Mouse (Mus musculus) gonadal fat pad, adult 2 months (tissue): ENCODE data around the gene Gm20388. TPM values are rescaled to one million over a fixed set of nuclear protein-coding genes. Genes with fewer than 3 reads are reported as not detected.
A peak's percentile ranks its signal among the peaks of the same experiment; 100 is the strongest.
"Not testable (repeated sequence)": the region's sequence is repeated elsewhere in the genome, so short reads cannot be mapped to it uniquely, and the experiment has no call there.

Experiments used
- DNase-seq: peaks from one replicate; pipeline ENCODE4 v3.0.0-alpha.2; 2012; ENCODE audit warnings: low read depth
- polyA plus RNA-seq: library from polyadenylated mRNA; depleted of rRNA; stranded (reverse); fragments of >200 nt; gene quantifications from 2 replicates; pipeline ENCODE4 v1.2.3, GENCODE M21; 2012

Gene Gm20388
- polyA plus RNA-seq, 1 experiment, result 119 TPM

GRCm38 (mm10) chr8:123021259-123021658 is 3110.6 kb downstream of the Gm20388 start:
- DNase-seq, result peak; percentile 93

- DNase-seq, result peak; percentile 97
Measured at GRCm38 (mm10) chr8:123022727-123023126, 3112.1 kb downstream of the Gm20388 start.

GRCm38 (mm10) chr8:123024226-123024625 is 3113.6 kb downstream of the Gm20388 start:
- DNase-seq, result no peak

- DNase-seq, result no peak
Measured at GRCm38 (mm10) chr8:123025951-123026351, 3115.3 kb downstream of the Gm20388 start.

- DNase-seq, result no peak
Measured at GRCm38 (mm10) chr8:123027786-123028185, 3117.1 kb downstream of the Gm20388 start.

GRCm38 (mm10) chr8:123030091-123030490 is 3119.4 kb downstream of the Gm20388 start:
- not testable (repeated sequence) for DNase-seq

- no peak for DNase-seq
Measured at GRCm38 (mm10) chr8:123031321-123031978, 3120.8 kb downstream of the Gm20388 start.

GRCm38 (mm10) chr8:123032730-123033129 is 3122.1 kb downstream of the Gm20388 start:
- no peak for DNase-seq

- DNase-seq, result no peak
Measured at GRCm38 (mm10) chr8:123033431-123033830, 3122.8 kb downstream of the Gm20388 start.

- no peak for DNase-seq
Measured at GRCm38 (mm10) chr8:123034171-123034570, 3123.5 kb downstream of the Gm20388 start.

GRCm38 (mm10) chr8:123036956-123037355 is 3126.3 kb downstream of the Gm20388 start:
- no peak for DNase-seq

- DNase-seq, result no peak
Measured at GRCm38 (mm10) chr8:123037487-123037886, 3126.8 kb downstream of the Gm20388 start.

GRCm38 (mm10) chr8:123038351-123038750 is 3127.7 kb downstream of the Gm20388 start:
- DNase-seq, result no peak

GRCm38 (mm10) chr8:123039376-123040109 is 3128.9 kb downstream of the Gm20388 start:
- DNase-seq, result no peak

- DNase-seq, result no peak
Measured at GRCm38 (mm10) chr8:123040110-123040650, 3129.5 kb downstream of the Gm20388 start.

GRCm38 (mm10) chr8:123041008-123041773 is 3130.6 kb downstream of the Gm20388 start:
- no peak for DNase-seq

GRCm38 (mm10) chr8:123041774-123042105 is 3131.1 kb downstream of the Gm20388 start:
- no peak for DNase-seq

- peak; percentile 83 for DNase-seq
Measured at GRCm38 (mm10) chr8:123042158-123042973, 3131.7 kb downstream of the Gm20388 start, which contains the start of gene Ankrd11. Ankrd11 (minus strand) TSS chr8:123042277.

- DNase-seq, result no peak
Measured at GRCm38 (mm10) chr8:123042974-123043625, 3132.5 kb downstream of the Gm20388 start.

- no peak for DNase-seq
Measured at GRCm38 (mm10) chr8:123043941-123044340, 3133.3 kb downstream of the Gm20388 start.
